Mouse (Mus musculus): ENCODE data around the gene Arhgef16. TPM values are rescaled to one million over a fixed set of nuclear protein-coding genes. Genes with fewer than 3 reads are reported as not detected.

Arhgef16 gene
- total RNA-seq, 2 experiments from 2014 or later: not detected

DNA sequence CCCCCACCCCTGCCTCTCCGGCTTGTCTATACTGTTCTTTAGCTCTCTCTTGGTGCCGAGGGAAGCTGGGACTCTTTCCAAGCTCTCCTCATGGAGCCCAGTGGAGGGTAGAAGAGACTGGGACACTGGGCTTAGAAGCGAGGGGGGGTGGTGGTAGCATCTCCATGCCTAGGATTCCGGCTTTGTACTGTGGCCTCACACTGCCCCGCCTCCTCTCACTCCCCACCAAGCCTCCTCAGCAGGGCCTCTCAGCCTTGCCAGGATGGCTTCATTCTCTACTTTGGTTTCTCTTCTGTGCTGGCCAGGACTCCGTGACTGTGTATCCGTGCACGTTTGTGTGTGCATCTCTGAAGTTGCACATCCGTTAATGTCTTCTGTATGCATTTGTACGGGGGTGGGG, 64.6 kb downstream of the Arhgef16 start:
- ATAC-seq (replicated peaks; ENCODE audit: low FRiP score, poor library complexity, severe bottlenecking): no peak

DNA sequence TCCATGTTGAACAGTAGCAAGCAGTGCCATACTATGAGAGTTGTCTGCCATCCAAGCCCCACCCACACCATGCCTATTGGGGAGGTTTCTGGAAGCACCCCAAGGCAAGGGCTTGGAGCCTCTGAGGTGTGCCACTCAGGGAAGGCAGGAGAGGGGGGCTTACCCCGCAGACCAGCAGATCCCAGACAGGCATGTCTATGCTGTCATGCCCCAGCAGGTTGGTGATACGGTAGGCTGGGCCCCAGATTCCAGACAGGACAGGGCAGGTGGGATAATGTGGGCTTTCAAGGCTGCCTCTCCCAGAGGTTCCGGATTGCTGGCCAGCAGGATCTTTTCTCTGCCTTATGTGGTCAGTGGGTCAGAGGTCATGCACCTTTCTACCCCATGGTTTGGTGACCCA, 65.5 kb downstream of the Arhgef16 start:
- no peak for ATAC-seq (replicated peaks; ENCODE audit: low FRiP score, poor library complexity, severe bottlenecking)

DNA sequence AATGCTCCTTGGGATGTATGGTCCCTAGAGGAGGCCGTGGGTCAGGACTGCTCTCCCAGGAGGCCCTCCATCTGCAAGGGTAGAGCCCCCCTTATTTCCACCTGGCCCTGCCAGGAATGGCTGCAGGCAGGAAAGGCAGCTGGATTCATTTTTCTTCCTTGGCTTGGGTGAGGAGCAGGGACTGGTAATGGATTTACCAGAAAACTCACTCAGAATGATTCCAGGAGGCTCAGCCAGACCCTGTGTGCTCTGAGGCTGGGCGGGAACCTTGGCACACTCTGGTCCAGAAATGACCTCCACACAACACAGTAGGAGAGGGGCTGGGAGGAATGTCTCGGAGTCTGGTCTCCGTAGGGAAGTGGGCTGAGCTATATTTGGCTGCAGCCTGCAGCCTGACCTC, 69.2 kb downstream of the Arhgef16 start:
- no peak for ATAC-seq (replicated peaks; ENCODE audit: low FRiP score, poor library complexity, severe bottlenecking)

DNA sequence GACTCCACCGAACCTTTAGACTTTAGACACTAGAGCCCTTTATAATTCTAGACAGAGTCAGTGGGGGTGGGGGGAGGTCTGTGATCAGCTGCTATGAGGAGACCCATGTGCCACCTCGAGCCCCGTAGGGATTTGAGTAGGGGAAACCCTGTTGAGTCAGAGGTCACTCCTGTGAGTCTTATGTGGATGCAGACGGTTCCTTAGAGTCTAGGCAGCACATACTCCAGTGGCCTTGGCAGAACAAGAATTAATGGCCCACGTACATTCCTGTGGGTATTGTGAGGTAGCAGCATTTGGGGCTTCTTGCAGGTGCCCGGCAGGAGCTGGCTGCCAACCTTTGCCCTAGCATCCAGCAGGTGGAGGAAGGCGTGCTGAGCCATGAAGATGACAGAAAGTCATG, 70.1 kb downstream of the Arhgef16 start:
- ATAC-seq (replicated peaks; ENCODE audit: low FRiP score, poor library complexity, severe bottlenecking): no peak

DNA sequence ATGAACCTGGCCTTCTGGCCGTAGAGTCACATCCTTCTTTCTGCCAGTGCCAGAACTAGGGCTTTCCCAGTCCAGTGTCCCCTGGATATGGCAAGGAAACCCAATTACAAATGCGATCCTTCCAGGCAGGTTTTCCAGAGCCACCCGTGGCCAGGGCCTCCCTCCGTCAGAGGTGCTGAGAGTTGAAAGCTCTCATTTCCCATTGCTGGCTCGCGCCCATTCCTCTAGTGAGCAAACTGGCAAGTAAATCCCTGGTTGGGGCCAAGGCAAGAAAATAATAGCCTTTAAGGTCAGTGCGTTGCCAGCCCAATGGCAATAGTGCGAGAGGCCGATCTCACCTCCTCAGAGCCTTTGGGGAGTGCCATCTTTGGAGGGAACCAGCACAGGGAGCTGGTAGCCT, 71.9 kb downstream of the Arhgef16 start:
- ATAC-seq (replicated peaks; ENCODE audit: low FRiP score, poor library complexity, severe bottlenecking): no peak

Other genes with a start within 250 kb of the Arhgef16 start
- not detected in 2 replicates for gene Trp73, start 161.5 kb downstream of the Arhgef16 start, total RNA-seq (2015; ENCODE audit: low replicate concordance)
- not detected in 2 replicates for gene Trp73, start 161.5 kb downstream of the Arhgef16 start, total RNA-seq (2017; ENCODE audit: low replicate concordance)
- 1.5 and 2.3 TPM in 2 replicates for gene Wrap73, start 159.3 kb downstream of the Arhgef16 start, total RNA-seq (2015; ENCODE audit: low replicate concordance)
- gene Wrap73, start 159.3 kb downstream of the Arhgef16 start, total RNA-seq (2017; ENCODE audit: low replicate concordance): 2.6 and 4.5 TPM in 2 replicates
- 75.2 and 117 TPM in 2 replicates for gene Tprgl, start 141.0 kb downstream of the Arhgef16 start, total RNA-seq (2015; ENCODE audit: low replicate concordance)
- 104 and 115 TPM in 2 replicates for gene Tprgl, start 141.0 kb downstream of the Arhgef16 start, total RNA-seq (2017; ENCODE audit: low replicate concordance)
- 1.0 TPM in 1 of 2 replicates, not detected in the other for gene Megf6, start 130.9 kb downstream of the Arhgef16 start, total RNA-seq (2015; ENCODE audit: low replicate concordance)
- not detected in 2 replicates for gene Megf6, start 130.9 kb downstream of the Arhgef16 start, total RNA-seq (2017; ENCODE audit: low replicate concordance)
- gene B230104I21Rik, start 34.5 kb upstream of the Arhgef16 start, total RNA-seq (2015; ENCODE audit: low replicate concordance): not detected in 2 replicates
- not detected in 2 replicates for gene B230104I21Rik, start 34.5 kb upstream of the Arhgef16 start, total RNA-seq (2017; ENCODE audit: low replicate concordance)

Data from erythroblast, adult 5-6 weeks (primary cell).